Mouse (Mus musculus): ENCODE measurements around the gene Ngfr.

DNA sequence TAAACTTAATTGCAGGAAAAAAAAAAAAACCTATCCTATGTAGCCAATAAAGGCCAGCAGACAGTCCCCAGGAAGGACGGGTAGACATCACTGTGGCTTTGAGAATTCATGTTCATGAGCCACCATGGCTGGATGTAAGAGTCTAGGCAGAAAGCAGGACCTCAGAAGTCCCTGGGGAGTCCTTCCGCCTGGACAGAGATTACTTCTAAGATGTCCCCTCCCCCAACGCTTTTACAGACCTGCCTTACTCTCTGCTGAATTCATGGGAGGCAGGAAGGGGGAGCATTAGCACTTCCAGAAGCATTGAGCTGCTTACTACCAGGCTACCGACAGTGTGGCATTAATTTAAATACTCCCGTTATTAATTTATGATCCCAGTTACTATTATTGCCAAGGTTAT lies 1.7 kb upstream of the Ngfr start:
- no peak for TF ChIP-seq CTCF (IDR thresholded peaks at IDR 0.05; ENCODE audit: control insufficient read depth, insufficient read depth, low read length)
- TF ChIP-seq POLR2A (IDR thresholded peaks at IDR 0.05; ENCODE audit: borderline replicate concordance, control insufficient read depth, low read depth, low read length) = no peak

All from bone marrow, adult 2 months (tissue).